Mouse (Mus musculus) embryonic fibroblast, embryonic 13.5 days (primary cell): ENCODE results near the gene Hoxc10.

Experiments
- CTCF ChIP-seq: IDR thresholded peaks from 2 replicates; pipeline ENCODE4 v1.5.1; 2011; ENCODE audit warnings: mild to moderate bottlenecking, control low read depth, low read length, moderate library complexity, borderline replicate concordance; ENCODE audit not compliant: insufficient read depth
- POLR2A ChIP-seq: IDR thresholded peaks from 2 replicates; pipeline ENCODE4 v1.6.1; 2011; ENCODE audit warnings: low read depth, mild to moderate bottlenecking, control low read depth, low read length, moderate library complexity

DNA sequence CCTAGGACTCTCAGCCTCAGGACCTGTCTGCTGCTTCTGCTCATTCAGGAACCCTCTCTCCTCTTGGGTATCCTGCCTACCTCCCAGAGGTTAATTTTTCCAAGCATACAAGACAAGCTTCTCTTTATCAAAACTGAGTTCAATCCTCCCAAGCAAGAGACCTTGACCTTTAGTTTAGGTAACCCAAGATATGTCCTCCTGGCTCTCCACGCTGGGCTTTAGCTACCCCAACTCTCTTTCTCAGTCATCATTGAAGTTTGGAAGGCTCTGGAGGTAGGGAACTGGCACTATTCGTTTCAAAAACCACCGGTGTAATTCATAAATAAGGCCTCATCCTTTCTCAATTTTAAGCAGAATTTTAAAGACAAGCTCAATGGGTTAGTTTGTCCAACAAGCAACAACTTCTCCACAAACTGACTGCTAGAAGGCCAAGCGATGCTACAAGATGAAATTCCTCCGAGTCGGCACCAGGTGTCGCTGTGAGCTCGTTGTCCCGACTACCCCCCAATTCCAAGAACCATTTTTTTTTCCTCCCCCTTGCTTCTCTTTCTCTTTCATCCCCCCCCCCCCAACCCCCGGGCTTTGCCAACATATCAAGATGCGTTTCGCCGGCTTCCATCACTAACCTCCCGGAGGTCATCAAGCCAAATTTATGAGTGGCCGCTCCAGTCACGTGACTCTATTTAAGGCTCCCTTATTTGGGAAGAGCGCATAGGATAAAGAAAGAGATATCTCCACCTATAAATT is 46.8 kb downstream of the Hoxc10 start:
- TF ChIP-seq CTCF (peak; percentile 64; the same call in 1 of the 2 replicates), POLR2A (no peak)
